12 mouse cellular contexts compared by ENCODE assay signal in genomic region chr19:6285226-6285625, GRCm38 (mm10). TPM values are rescaled to one million over a fixed set of nuclear protein-coding genes. Genes with fewer than 3 reads are reported as not detected.
DNase-seq lines count a peak whose midpoint lies in the region; ATAC-seq and TF ChIP-seq lines count a peak whose summit lies in the region.
"Had no signal": no experiment of that assay in that cellular context is flagged by ENCODE, and none has a peak within 500 bp of the region (broad histone marks: within the 10 kb centered on the region; RNA-seq: fewer than 3 reads in every experiment).

No protein-coding gene starts in this region.

- peak overlapping the region; percentile 63 for H3K9ac ChIP-seq in heart, embryonic 13.5 days
- H3K9ac ChIP-seq in liver, adult 2 months (ENCODE audit: low read depth, low read length), result no peak overlapping the region
- no peak overlapping the region for H3K9ac ChIP-seq in kidney, embryonic 15.5 days
- H3K9ac ChIP-seq: hindbrain, embryonic 14.5 days; midbrain, embryonic 13.5 days had no signal

- TF ChIP-seq POLR2A in liver, adult 2 months (IDR thresholded peaks at IDR 0.05; ENCODE audit: extremely low read depth, insufficient read depth, low read length), result no peak

- H3K79me2 ChIP-seq in liver, adult 2 months (ENCODE audit: control insufficient read depth, insufficient read depth, low read length), result peaks cover 19% of the 10 kb centered on the region; the same call in 1 of the 2 replicates

- H3K27ac ChIP-seq in heart, embryonic 13.5 days (replicated peaks), result peak overlapping the region; percentile 95
- peak overlapping the region; percentile 93 for H3K27ac ChIP-seq in brown adipose tissue, adult 24 weeks (replicated peaks; ENCODE audit: low read depth, low read length)
- H3K27ac ChIP-seq in liver, adult 2 months (replicated peaks; ENCODE audit: insufficient read depth, low read depth, low read length), result peak overlapping the region; percentile 28; the same call in 1 of the 2 replicates
- no peak overlapping the region for H3K27ac ChIP-seq in kidney, embryonic 15.5 days
- H3K27ac ChIP-seq: hindbrain, embryonic 14.5 days; midbrain, embryonic 13.5 days had no signal

- intact Hi-C loops in heart, postnatal 36 days (cut with DNase I), result no loop called here

- WGBS in heart, embryonic 13.5 days, result 48% methylated on average over 8 of the region's 8 CpGs
- WGBS in liver, adult 2 months, result 65% methylated on average over 8 of the region's 8 CpGs
- 61% methylated on average over 8 of the region's 8 CpGs for WGBS in kidney, embryonic 15.5 days

- peak overlapping the region; percentile 21 for H3K4me3 ChIP-seq in heart, embryonic 13.5 days
- H3K4me3 ChIP-seq in E14TG2a.4 (replicated peaks; ENCODE audit: low read length), result 0 out of 2 replicates have a peak overlapping the region, but pooled peaks have one; percentile 27
- H3K4me3 ChIP-seq in brown adipose tissue, adult 24 weeks (ENCODE audit: insufficient read depth, low read depth, low read length), result no peak overlapping the region
- no peak overlapping the region for H3K4me3 ChIP-seq in liver, adult 2 months (ENCODE audit: insufficient read depth, low read depth, low read length)
- H3K4me3 ChIP-seq in kidney, embryonic 15.5 days (replicated peaks), result no peak overlapping the region
- H3K4me3 ChIP-seq: midbrain, embryonic 13.5 days had no signal

- peaks cover 80% of the 10 kb centered on the region for H3K36me3 ChIP-seq in heart, embryonic 13.5 days
- H3K36me3 ChIP-seq in E14TG2a.4 (ENCODE audit: insufficient read depth, low read length), result peaks cover 100% of the 10 kb centered on the region
- H3K36me3 ChIP-seq in liver, adult 2 months (ENCODE audit: control insufficient read depth, insufficient read depth, low read length), result peaks cover 7% of the 10 kb centered on the region
- peaks cover 89% of the 10 kb centered on the region for H3K36me3 ChIP-seq in kidney, embryonic 15.5 days

- no peaks in the 10 kb centered on the region for H3K27me3 ChIP-seq in heart, embryonic 13.5 days (replicated peaks)
- H3K27me3 ChIP-seq in E14TG2a.4 (ENCODE audit: insufficient read depth, low read length), result no peaks in the 10 kb centered on the region
- no peaks in the 10 kb centered on the region for H3K27me3 ChIP-seq in liver, adult 2 months (ENCODE audit: control insufficient read depth, insufficient read depth, low read length)
- no peaks in the 10 kb centered on the region for H3K27me3 ChIP-seq in kidney, embryonic 15.5 days
- H3K27me3 ChIP-seq: midbrain, embryonic 13.5 days had no signal

- H3K4me2 ChIP-seq in heart, embryonic 13.5 days, result peak overlapping the region; percentile 63
- H3K4me2 ChIP-seq in kidney, embryonic 15.5 days, result no peak overlapping the region
- H3K4me2 ChIP-seq: hindbrain, embryonic 14.5 days; midbrain, embryonic 13.5 days had no signal

- DNase-seq in heart, postnatal 36 days, result no peak
- DNase-seq in liver, adult 2 months (ENCODE audit: extremely low read depth, low read depth, low spot score), result no peak
- no peak for DNase-seq in urinary bladder, adult 18-20 months (ENCODE audit: low spot score in 2 of 2)
- no peak for DNase-seq in retina, postnatal 1 day
- DNase-seq: kidney, postnatal 4 days; thymus, adult 18-20 months had no signal

- no peak for TF ChIP-seq CTCF in E14TG2a.4 (conservative IDR thresholded peaks at IDR 0.05; ENCODE audit: low read length)
- TF ChIP-seq CTCF in liver, adult 2 months (IDR thresholded peaks at IDR 0.05; ENCODE audit: low read depth, low read length), result no peak

- H3K9me3 ChIP-seq in heart, embryonic 13.5 days, result no peaks in the 10 kb centered on the region
- no peaks in the 10 kb centered on the region for H3K9me3 ChIP-seq in E14TG2a.4 (ENCODE audit: low read length)
- H3K9me3 ChIP-seq in kidney, embryonic 15.5 days (replicated peaks), result no peaks in the 10 kb centered on the region
- H3K9me3 ChIP-seq: midbrain, embryonic 13.5 days had no signal

- peaks cover 98% of the 10 kb centered on the region for H3K4me1 ChIP-seq in heart, embryonic 13.5 days
- peaks cover 98% of the 10 kb centered on the region for H3K4me1 ChIP-seq in E14TG2a.4 (replicated peaks; ENCODE audit: low read depth, low read length)
- peaks cover 64% of the 10 kb centered on the region for H3K4me1 ChIP-seq in brown adipose tissue, adult 24 weeks (ENCODE audit: control insufficient read depth, insufficient read depth, insufficient read length, low read length)
- peaks cover 28% of the 10 kb centered on the region for H3K4me1 ChIP-seq in liver, adult 2 months (ENCODE audit: control insufficient read depth, insufficient read depth, low read length)
- peaks cover 37% of the 10 kb centered on the region for H3K4me1 ChIP-seq in kidney, embryonic 15.5 days

- no peak for ATAC-seq in heart, embryonic 13.5 days (ENCODE audit: extremely low read depth, insufficient number of reproducible peaks, low FRiP score, low TSS enrichment)
- ATAC-seq in kidney, embryonic 15.5 days (replicated peaks; ENCODE audit: low FRiP score), result no peak
- ATAC-seq: midbrain, embryonic 13.5 days had no signal

RNA-seq across cellular contexts. Expression of gene Ehd1, which starts 8.7 kb away (rescaled TPM):
- 70.0 and 72.4 TPM in 2 replicates for polyA plus RNA-seq in heart, embryonic 13.5 days (2015; fragmentation: Nextera tagmentation; extraction: Ambion mirVana)
- 100 to 1,000 TPM; 105 to 151 TPM for total RNA-seq in heart, postnatal 36 days (2021)
- polyA plus RNA-seq in brown adipose tissue, adult 24 weeks (2012; ENCODE audit: insufficient read depth, insufficient read length, missing spikeins), result 39.6 and 42.8 TPM in 2 replicates
- total RNA-seq in liver, adult 2 months (2014; rRNA removed), result 25.3 and 29.7 TPM in 2 replicates
- 140 and 154 TPM in 2 replicates for polyA plus RNA-seq in liver, adult 2 months (2012; rRNA removed)
- polyA plus RNA-seq in kidney, embryonic 15.5 days (2015; fragmentation: Nextera tagmentation; extraction: Ambion mirVana), result 67.8 and 81.8 TPM in 2 replicates

RNA-seq across cellular contexts. Expression of gene Cdc42bpg, which starts 21.0 kb away (rescaled TPM):
- polyA plus RNA-seq in heart, embryonic 13.5 days (2015; fragmentation: Nextera tagmentation; extraction: Ambion mirVana), result 0.45 and 0.60 TPM in 2 replicates
- 10 to 100 TPM; 10.9 to 11.9 TPM for total RNA-seq in heart, postnatal 36 days (2021)
- 2.5 and 2.8 TPM in 2 replicates for polyA plus RNA-seq in brown adipose tissue, adult 24 weeks (2012; ENCODE audit: insufficient read depth, insufficient read length, missing spikeins)
- total RNA-seq in liver, adult 2 months (2014; rRNA removed), result 3.1 and 4.6 TPM in 2 replicates
- 6.7 and 7.3 TPM in 2 replicates for polyA plus RNA-seq in liver, adult 2 months (2012; rRNA removed)
- 0.78 and 1.0 TPM in 2 replicates for polyA plus RNA-seq in kidney, embryonic 15.5 days (2015; fragmentation: Nextera tagmentation; extraction: Ambion mirVana)

RNA-seq across cellular contexts. Expression of gene Atg2a, which starts 43.8 kb away (rescaled TPM):
- polyA plus RNA-seq in heart, embryonic 13.5 days (2015; fragmentation: Nextera tagmentation; extraction: Ambion mirVana), result 6.5 and 7.1 TPM in 2 replicates
- total RNA-seq in heart, postnatal 36 days (2021), result 10 to 100 TPM; 24.5 to 25.9 TPM
- polyA plus RNA-seq in brown adipose tissue, adult 24 weeks (2012; ENCODE audit: insufficient read depth, insufficient read length, missing spikeins), result 9.6 and 9.9 TPM in 2 replicates
- 9.1 and 16.0 TPM in 2 replicates for total RNA-seq in liver, adult 2 months (2014; rRNA removed)
- 26.8 and 32.3 TPM in 2 replicates for polyA plus RNA-seq in liver, adult 2 months (2012; rRNA removed)
- polyA plus RNA-seq in kidney, embryonic 15.5 days (2015; fragmentation: Nextera tagmentation; extraction: Ambion mirVana), result 9.8 and 12.1 TPM in 2 replicates

RNA-seq across cellular contexts. Expression of gene Men1, which starts 49.6 kb away (rescaled TPM):
- 46.9 and 48.1 TPM in 2 replicates for polyA plus RNA-seq in heart, embryonic 13.5 days (2015; fragmentation: Nextera tagmentation; extraction: Ambion mirVana)
- total RNA-seq in heart, postnatal 36 days (2021), result 10 to 100 TPM; 12.1 to 14.2 TPM
- 13.9 and 22.2 TPM in 2 replicates for polyA plus RNA-seq in brown adipose tissue, adult 24 weeks (2012; ENCODE audit: insufficient read depth, insufficient read length, missing spikeins)
- 9.3 and 10.1 TPM in 2 replicates for total RNA-seq in liver, adult 2 months (2014; rRNA removed)
- 26.6 and 29.4 TPM in 2 replicates for polyA plus RNA-seq in liver, adult 2 months (2012; rRNA removed)
- 82.1 and 91.8 TPM in 2 replicates for polyA plus RNA-seq in kidney, embryonic 15.5 days (2015; fragmentation: Nextera tagmentation; extraction: Ambion mirVana)

RNA-seq across cellular contexts. Expression of gene Ppp2r5b, which starts 49.6 kb away (rescaled TPM):
- polyA plus RNA-seq in heart, embryonic 13.5 days (2015; fragmentation: Nextera tagmentation; extraction: Ambion mirVana), result 20.7 and 21.2 TPM in 2 replicates
- 10 to 100 TPM; 34.5 to 35.3 TPM for total RNA-seq in heart, postnatal 36 days (2021)
- polyA plus RNA-seq in brown adipose tissue, adult 24 weeks (2012; ENCODE audit: insufficient read depth, insufficient read length, missing spikeins), result 33.0 and 41.3 TPM in 2 replicates
- 3.2 and 3.3 TPM in 2 replicates for total RNA-seq in liver, adult 2 months (2014; rRNA removed)
- 12.5 and 14.5 TPM in 2 replicates for polyA plus RNA-seq in liver, adult 2 months (2012; rRNA removed)
- polyA plus RNA-seq in kidney, embryonic 15.5 days (2015; fragmentation: Nextera tagmentation; extraction: Ambion mirVana), result 22.9 and 27.6 TPM in 2 replicates

Comparison
In these comparisons a context has a peak if more than half of its experiments do, and no peak if none do; other contexts are left out.
1. H3K4me3 ChIP-seq: peak in heart, embryonic 13.5 days (single experiment) and E14TG2a.4 (single experiment); none in brown adipose tissue, adult 24 weeks (single experiment), liver, adult 2 months (single experiment) and kidney, embryonic 15.5 days (single experiment).